Mouse (Mus musculus): ENCODE data around the gene Hus1. TPM values are rescaled to one million over a fixed set of nuclear protein-coding genes. Genes with fewer than 3 reads are reported as not detected.

The Hus1 gene
- polyA plus RNA-seq (2014; fragmentation: Nextera tagmentation; extraction: Ambion mirVana) = 16.9 and 19.0 TPM in 2 replicates

- no peaks in the 10 kb centered on the region for H3K27me3 ChIP-seq (ENCODE audit: control insufficient read depth, insufficient read depth, low read length)
- H3K9me3 ChIP-seq (ENCODE audit: control insufficient read depth, low read length) = no peaks in the 10 kb centered on the region
- peak within 1 kb of the TSS; percentile 75 for H3K4me2 ChIP-seq (replicated peaks; ENCODE audit: low read depth, low read length)
- H3K4me3 ChIP-seq (ENCODE audit: low read depth, low read length) = peak within 1 kb of the TSS; percentile 64
- no peaks in the 10 kb centered on the region for H3K4me1 ChIP-seq (replicated peaks; ENCODE audit: control insufficient read depth, insufficient read depth, low read length)
- no peaks in the 10 kb centered on the region for H3K36me3 ChIP-seq (ENCODE audit: control insufficient read depth, insufficient read depth, low read length)
- peak within 1 kb of the TSS; percentile 76 for H3K27ac ChIP-seq (ENCODE audit: low read depth, low read length)
- ATAC-seq (ENCODE audit: low FRiP score) = peak; percentile 97
- peak within 1 kb of the TSS; percentile 76 for H3K9ac ChIP-seq (ENCODE audit: low read depth, low read length)
- under 1% methylated on average over 43 of the region's 43 CpGs for WGBS
- peak; percentile 85 for DNase-seq (ENCODE audit: low spot score)
These were observed at the start of gene Hus1 for GRCm38 (mm10) chr11:9010853-9011339. Gene Hus1 (minus strand): TSS chr11:9011191.

GRCm38 (mm10) chr11:9060484-9060883, 49.5 kb upstream of the Hus1 start:
- Histone ChIP-seq H3K4me1 (replicated peaks; ENCODE audit: control insufficient read depth, insufficient read depth, low read length) (no peaks in the 10 kb centered on the region), H3K36me3 (ENCODE audit: control insufficient read depth, insufficient read depth, low read length) (no peaks in the 10 kb centered on the region), H3K27ac (ENCODE audit: low read depth, low read length) (no peak overlapping the region), H3K9ac (ENCODE audit: low read depth, low read length) (no peak overlapping the region), H3K27me3 (ENCODE audit: control insufficient read depth, insufficient read depth, low read length) (no peaks in the 10 kb centered on the region), H3K9me3 (ENCODE audit: control insufficient read depth, low read length) (no peaks in the 10 kb centered on the region), H3K4me2 (replicated peaks; ENCODE audit: low read depth, low read length) (no peak overlapping the region), H3K4me3 (ENCODE audit: low read depth, low read length) (no peak overlapping the region)
- ATAC-seq (ENCODE audit: low FRiP score) (no peak), DNase-seq (ENCODE audit: low spot score) (no peak)
- WGBS = 72% methylated on average over 5 of the region's 5 CpGs

GRCm38 (mm10) chr11:9060029-9060428, 49.0 kb upstream of the Hus1 start:
- no peak overlapping the region for H3K27ac ChIP-seq (ENCODE audit: low read depth, low read length)
- H3K4me1 ChIP-seq (replicated peaks; ENCODE audit: control insufficient read depth, insufficient read depth, low read length) = no peaks in the 10 kb centered on the region
- no peak overlapping the region for H3K9ac ChIP-seq (ENCODE audit: low read depth, low read length)
- H3K27me3 ChIP-seq (ENCODE audit: control insufficient read depth, insufficient read depth, low read length) = no peaks in the 10 kb centered on the region
- ATAC-seq (ENCODE audit: low FRiP score) (no peak), DNase-seq (ENCODE audit: low spot score) (no peak)
- WGBS = 62% methylated on average over 1 of the region's 1 CpGs
- no peaks in the 10 kb centered on the region for H3K9me3 ChIP-seq (ENCODE audit: control insufficient read depth, low read length)
- no peak overlapping the region for H3K4me3 ChIP-seq (ENCODE audit: low read depth, low read length)
- H3K36me3 ChIP-seq (ENCODE audit: control insufficient read depth, insufficient read depth, low read length) = no peaks in the 10 kb centered on the region
- H3K4me2 ChIP-seq (replicated peaks; ENCODE audit: low read depth, low read length) = no peak overlapping the region

- DNase-seq (ENCODE audit: low spot score) = no peak
- H3K4me2 ChIP-seq (replicated peaks; ENCODE audit: low read depth, low read length) = no peak overlapping the region
- no peak overlapping the region for H3K27ac ChIP-seq (ENCODE audit: low read depth, low read length)
- H3K9me3 ChIP-seq (ENCODE audit: control insufficient read depth, low read length) = no peaks in the 10 kb centered on the region
- no peaks in the 10 kb centered on the region for H3K4me1 ChIP-seq (replicated peaks; ENCODE audit: control insufficient read depth, insufficient read depth, low read length)
- WGBS = 97% methylated on average over 4 of the region's 4 CpGs
- H3K36me3 ChIP-seq (ENCODE audit: control insufficient read depth, insufficient read depth, low read length) = no peaks in the 10 kb centered on the region
- no peak overlapping the region for H3K9ac ChIP-seq (ENCODE audit: low read depth, low read length)
- no peaks in the 10 kb centered on the region for H3K27me3 ChIP-seq (ENCODE audit: control insufficient read depth, insufficient read depth, low read length)
- ATAC-seq (ENCODE audit: low FRiP score) = no peak
- no peak overlapping the region for H3K4me3 ChIP-seq (ENCODE audit: low read depth, low read length)
These were observed 46.7 kb upstream of the Hus1 start for GRCm38 (mm10) chr11:9057711-9058110.

- no peak overlapping the region for H3K4me3 ChIP-seq (ENCODE audit: low read depth, low read length)
- no peaks in the 10 kb centered on the region for H3K9me3 ChIP-seq (ENCODE audit: control insufficient read depth, low read length)
- no peak overlapping the region for H3K4me2 ChIP-seq (replicated peaks; ENCODE audit: low read depth, low read length)
- no peak overlapping the region for H3K27ac ChIP-seq (ENCODE audit: low read depth, low read length)
- no peak overlapping the region for H3K9ac ChIP-seq (ENCODE audit: low read depth, low read length)
- ATAC-seq (ENCODE audit: low FRiP score) (no peak), DNase-seq (ENCODE audit: low spot score) (no peak)
- 91% methylated on average over 2 of the region's 2 CpGs for WGBS
- H3K4me1 ChIP-seq (replicated peaks; ENCODE audit: control insufficient read depth, insufficient read depth, low read length) = no peaks in the 10 kb centered on the region
- no peaks in the 10 kb centered on the region for H3K27me3 ChIP-seq (ENCODE audit: control insufficient read depth, insufficient read depth, low read length)
- H3K36me3 ChIP-seq (ENCODE audit: control insufficient read depth, insufficient read depth, low read length) = no peaks in the 10 kb centered on the region
These were observed 45.9 kb upstream of the Hus1 start for GRCm38 (mm10) chr11:9056937-9057336.

- Histone ChIP-seq H3K9me3 (ENCODE audit: control insufficient read depth, low read length) (no peaks in the 10 kb centered on the region), H3K4me2 (replicated peaks; ENCODE audit: low read depth, low read length) (no peak overlapping the region), H3K36me3 (ENCODE audit: control insufficient read depth, insufficient read depth, low read length) (no peaks in the 10 kb centered on the region), H3K9ac (ENCODE audit: low read depth, low read length) (no peak overlapping the region), H3K27ac (ENCODE audit: low read depth, low read length) (no peak overlapping the region), H3K27me3 (ENCODE audit: control insufficient read depth, insufficient read depth, low read length) (0 out of 2 replicates have a peak, but pooled peaks cover 4% of the 10 kb centered on the region), H3K4me1 (replicated peaks; ENCODE audit: control insufficient read depth, insufficient read depth, low read length) (no peaks in the 10 kb centered on the region; the same call in 1 of the 2 replicates), H3K4me3 (ENCODE audit: low read depth, low read length) (no peak overlapping the region)
- WGBS = 83% methylated on average over 2 of the region's 2 CpGs
- ATAC-seq (ENCODE audit: low FRiP score) (no peak), DNase-seq (ENCODE audit: low spot score) (no peak)
These were observed 40.9 kb upstream of the Hus1 start for GRCm38 (mm10) chr11:9051895-9052294.

GRCm38 (mm10) chr11:9050241-9050640, 39.2 kb upstream of the Hus1 start:
- Histone ChIP-seq H3K4me2 (replicated peaks; ENCODE audit: low read depth, low read length) (no peak overlapping the region), H3K27me3 (ENCODE audit: control insufficient read depth, insufficient read depth, low read length) (0 out of 2 replicates have a peak, but pooled peaks cover 4% of the 10 kb centered on the region), H3K4me1 (replicated peaks; ENCODE audit: control insufficient read depth, insufficient read depth, low read length) (no peaks in the 10 kb centered on the region; the same call in 1 of the 2 replicates), H3K27ac (ENCODE audit: low read depth, low read length) (no peak overlapping the region), H3K9ac (ENCODE audit: low read depth, low read length) (no peak overlapping the region), H3K4me3 (ENCODE audit: low read depth, low read length) (no peak overlapping the region), H3K36me3 (ENCODE audit: control insufficient read depth, insufficient read depth, low read length) (no peaks in the 10 kb centered on the region), H3K9me3 (ENCODE audit: control insufficient read depth, low read length) (no peaks in the 10 kb centered on the region)
- 84% methylated on average over 4 of the region's 4 CpGs for WGBS
- ATAC-seq (ENCODE audit: low FRiP score) (no peak), DNase-seq (ENCODE audit: low spot score) (no peak)

GRCm38 (mm10) chr11:9048703-9049060, 37.7 kb upstream of the Hus1 start, which contains the start of gene Sun3:
Gene Sun3 (minus strand): TSS chr11:9048991.
- H3K27me3 ChIP-seq (ENCODE audit: control insufficient read depth, insufficient read depth, low read length) = 0 out of 2 replicates have a peak, but pooled peaks cover 4% of the 10 kb centered on the region
- ATAC-seq (ENCODE audit: low FRiP score) = peak; percentile 86
- H3K36me3 ChIP-seq (ENCODE audit: control insufficient read depth, insufficient read depth, low read length) = no peaks in the 10 kb centered on the region
- H3K4me3 ChIP-seq (ENCODE audit: low read depth, low read length) = peak within 1 kb of the TSS; percentile 52
- no peak within 1 kb of the TSS for H3K27ac ChIP-seq (ENCODE audit: low read depth, low read length)
- DNase-seq (ENCODE audit: low spot score) = no peak
- H3K9ac ChIP-seq (ENCODE audit: low read depth, low read length) = peak within 1 kb of the TSS; percentile 27; the same call in 1 of the 2 replicates
- peak within 1 kb of the TSS; percentile 96 for H3K4me2 ChIP-seq (replicated peaks; ENCODE audit: low read depth, low read length)
- no peaks in the 10 kb centered on the region; the same call in 1 of the 2 replicates for H3K4me1 ChIP-seq (replicated peaks; ENCODE audit: control insufficient read depth, insufficient read depth, low read length)
- WGBS = 2% methylated on average over 18 of the region's 18 CpGs
- no peaks in the 10 kb centered on the region for H3K9me3 ChIP-seq (ENCODE audit: control insufficient read depth, low read length)

- no peak within 1 kb of the TSS for H3K27ac ChIP-seq (ENCODE audit: low read depth, low read length)
- 7% methylated on average over 21 of the region's 21 CpGs for WGBS
- H3K4me2 ChIP-seq (replicated peaks; ENCODE audit: low read depth, low read length) = peak within 1 kb of the TSS; percentile 96
- no peaks in the 10 kb centered on the region for H3K9me3 ChIP-seq (ENCODE audit: control insufficient read depth, low read length)
- H3K4me1 ChIP-seq (replicated peaks; ENCODE audit: control insufficient read depth, insufficient read depth, low read length) = no peaks in the 10 kb centered on the region; the same call in 1 of the 2 replicates
- DNase-seq (ENCODE audit: low spot score) = peak; percentile 90
- H3K36me3 ChIP-seq (ENCODE audit: control insufficient read depth, insufficient read depth, low read length) = no peaks in the 10 kb centered on the region
- H3K4me3 ChIP-seq (ENCODE audit: low read depth, low read length) = peak within 1 kb of the TSS; percentile 52
- H3K27me3 ChIP-seq (ENCODE audit: control insufficient read depth, insufficient read depth, low read length) = 0 out of 2 replicates have a peak, but pooled peaks cover 4% of the 10 kb centered on the region
- H3K9ac ChIP-seq (ENCODE audit: low read depth, low read length) = peak within 1 kb of the TSS; percentile 27; the same call in 1 of the 2 replicates
- ATAC-seq (ENCODE audit: low FRiP score) = peak; percentile 100
These were observed 37.2 kb upstream of the Hus1 start, which contains the start of gene Gm11992 for GRCm38 (mm10) chr11:9048011-9048702. Gene Gm11992 (plus strand): TSS chr11:9048594.
